Mouse (Mus musculus) heart, postnatal 0 days (tissue): Measurements from ENCODE around the gene Ushbp1.

Experiments
- CTCF ChIP-seq: IDR thresholded peaks from 2 replicates; pipeline ENCODE4 v1.5.1; 2016; ENCODE audit warnings: antibody characterized with exemption, control low read depth, low read depth
- EP300 ChIP-seq: IDR thresholded peaks from 2 replicates; pipeline ENCODE4 v1.6.1; 2016; ENCODE audit warnings: antibody characterized with exemption, low read depth

GRCm38 (mm10) chr8:71340625-71341024 lies 55.0 kb downstream of the Ushbp1 start:
- TF ChIP-seq CTCF, result peak; percentile 60
- no peak for TF ChIP-seq EP300
